Mouse (Mus musculus): ENCODE data around the gene Prkacb.

GRCm38 (mm10) chr3:146708381-146708780 is 104.4 kb downstream of the Prkacb start:
- TF ChIP-seq CTCF (IDR thresholded peaks at IDR 0.05; ENCODE audit: control insufficient read depth, insufficient read depth, insufficient read length) (no peak), MAX (IDR thresholded peaks at IDR 0.05) (no peak), FOSL1 (IDR thresholded peaks at IDR 0.05; ENCODE audit: insufficient read depth, low read length, poor library complexity, severe bottlenecking) (no peak)

Data from C2C12 (cell line).